Mouse (Mus musculus): ENCODE data around the gene Gpr22. TPM values are rescaled to one million over a fixed set of nuclear protein-coding genes. Genes with fewer than 3 reads are reported as not detected.

Gpr22 gene
- not detected in 2 replicates for total RNA-seq (2015; ENCODE audit: low replicate concordance)
- total RNA-seq (2017; ENCODE audit: low replicate concordance): 0.13 TPM in 1 of 2 replicates, not detected in the other

- ATAC-seq (replicated peaks; ENCODE audit: low FRiP score, poor library complexity, severe bottlenecking): no peak
Observed at GRCm38 (mm10) chr12:31713600-31713999, at the start of gene Gpr22. Gene Gpr22, minus strand, starts transcription at chr12:31713947.

DNA sequence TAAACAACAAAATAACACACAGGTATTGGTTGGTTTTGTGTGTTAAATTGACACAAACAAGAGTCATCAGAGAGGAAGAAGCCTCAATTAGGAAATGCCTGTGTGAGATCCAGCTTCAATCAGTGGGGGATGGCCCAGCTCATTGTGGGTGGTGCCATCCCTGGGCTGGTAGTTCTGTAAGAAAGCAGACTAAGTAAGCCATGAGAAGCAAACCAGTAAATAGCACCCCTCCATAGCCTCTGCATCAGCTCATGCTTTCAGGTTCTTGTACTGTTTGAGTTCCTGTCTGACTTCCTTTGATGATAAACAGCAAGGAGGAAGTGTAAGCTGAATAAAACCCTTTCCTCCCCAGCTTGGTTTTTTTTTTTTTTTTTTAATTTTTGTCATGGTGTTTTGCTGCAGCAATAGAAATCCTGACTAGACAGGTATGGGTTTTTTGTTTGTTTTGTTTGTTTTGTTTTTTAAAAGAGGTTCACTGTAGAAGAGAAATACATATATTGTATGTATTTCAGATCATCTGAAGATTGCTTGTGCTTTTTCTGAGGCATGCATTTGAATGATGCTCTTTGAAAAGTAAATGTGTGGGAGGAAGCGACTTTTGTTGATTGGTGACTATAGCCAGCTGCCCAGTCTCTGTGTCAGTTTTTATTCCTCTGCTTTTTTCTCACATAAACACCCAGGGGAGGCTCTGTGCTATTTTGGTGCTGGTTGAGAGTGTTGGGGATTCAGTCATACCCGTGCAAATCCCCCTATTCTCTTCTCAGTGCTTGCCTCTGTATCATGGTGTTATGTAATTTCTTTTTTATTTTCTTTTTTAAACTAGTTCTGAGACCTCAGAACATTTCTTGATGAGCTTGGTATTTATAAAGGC lies 42.4 kb upstream of the Gpr22 start:
- ATAC-seq (replicated peaks; ENCODE audit: low FRiP score, poor library complexity, severe bottlenecking): no peak

- ATAC-seq (replicated peaks; ENCODE audit: low FRiP score, poor library complexity, severe bottlenecking): no peak
Observed at GRCm38 (mm10) chr12:31754465-31754864, 40.7 kb upstream of the Gpr22 start.

GRCm38 (mm10) chr12:31749846-31750245 lies 36.1 kb upstream of the Gpr22 start:
- no peak for ATAC-seq (replicated peaks; ENCODE audit: low FRiP score, poor library complexity, severe bottlenecking)

GRCm38 (mm10) chr12:31747301-31747700 lies 33.6 kb upstream of the Gpr22 start:
- ATAC-seq (replicated peaks; ENCODE audit: low FRiP score, poor library complexity, severe bottlenecking): no peak

- ATAC-seq (replicated peaks; ENCODE audit: low FRiP score, poor library complexity, severe bottlenecking): no peak
Observed at GRCm38 (mm10) chr12:31734616-31735015, 20.9 kb upstream of the Gpr22 start.

GRCm38 (mm10) chr12:31730126-31730525 lies 16.4 kb upstream of the Gpr22 start:
- ATAC-seq (replicated peaks; ENCODE audit: low FRiP score, poor library complexity, severe bottlenecking): no peak

DNA sequence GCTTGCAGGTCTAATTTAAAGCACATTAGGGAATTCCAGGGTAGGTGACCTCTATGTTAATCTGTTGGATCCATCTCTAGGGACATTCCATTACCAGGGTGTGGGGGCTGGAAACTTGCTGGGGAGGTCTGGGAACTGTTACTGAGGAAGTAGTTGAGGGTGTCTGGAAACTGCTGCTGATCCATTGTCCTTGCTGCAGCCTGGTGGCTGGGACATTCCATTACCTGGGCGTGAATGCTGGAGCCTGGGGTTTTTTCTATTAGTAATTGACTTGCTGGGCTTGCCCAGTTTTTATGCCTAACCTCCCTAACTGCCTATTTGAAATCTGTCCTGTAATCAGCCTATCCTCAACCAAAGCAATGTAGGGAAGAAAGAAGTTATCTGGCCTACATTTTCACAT lies 13.0 kb upstream of the Gpr22 start:
- ATAC-seq (replicated peaks; ENCODE audit: low FRiP score, poor library complexity, severe bottlenecking): no peak

GRCm38 (mm10) chr12:31725511-31726275 lies 11.9 kb upstream of the Gpr22 start:
- ATAC-seq (replicated peaks; ENCODE audit: low FRiP score, poor library complexity, severe bottlenecking): no peak

DNA sequence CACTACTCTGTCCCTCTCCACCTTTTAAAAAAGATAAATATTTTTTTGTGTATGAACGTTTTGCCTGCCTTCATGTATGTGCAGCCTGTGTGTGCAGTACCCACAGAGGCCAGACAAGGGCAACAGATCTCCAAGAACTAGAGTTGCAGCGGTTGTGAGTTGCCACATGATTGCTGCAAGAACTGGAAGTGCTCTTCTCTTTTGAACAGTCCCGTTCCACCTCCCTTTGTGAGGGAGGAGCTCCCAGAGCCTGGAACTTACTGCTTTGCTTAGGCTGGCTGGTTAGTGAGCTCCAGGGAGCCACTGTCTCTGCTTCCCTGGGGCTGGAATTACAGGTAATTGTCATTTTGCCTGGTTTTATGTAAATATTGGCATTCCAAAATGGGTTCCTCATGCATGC lies 10.8 kb upstream of the Gpr22 start:
- no peak for ATAC-seq (replicated peaks; ENCODE audit: low FRiP score, poor library complexity, severe bottlenecking)

DNA sequence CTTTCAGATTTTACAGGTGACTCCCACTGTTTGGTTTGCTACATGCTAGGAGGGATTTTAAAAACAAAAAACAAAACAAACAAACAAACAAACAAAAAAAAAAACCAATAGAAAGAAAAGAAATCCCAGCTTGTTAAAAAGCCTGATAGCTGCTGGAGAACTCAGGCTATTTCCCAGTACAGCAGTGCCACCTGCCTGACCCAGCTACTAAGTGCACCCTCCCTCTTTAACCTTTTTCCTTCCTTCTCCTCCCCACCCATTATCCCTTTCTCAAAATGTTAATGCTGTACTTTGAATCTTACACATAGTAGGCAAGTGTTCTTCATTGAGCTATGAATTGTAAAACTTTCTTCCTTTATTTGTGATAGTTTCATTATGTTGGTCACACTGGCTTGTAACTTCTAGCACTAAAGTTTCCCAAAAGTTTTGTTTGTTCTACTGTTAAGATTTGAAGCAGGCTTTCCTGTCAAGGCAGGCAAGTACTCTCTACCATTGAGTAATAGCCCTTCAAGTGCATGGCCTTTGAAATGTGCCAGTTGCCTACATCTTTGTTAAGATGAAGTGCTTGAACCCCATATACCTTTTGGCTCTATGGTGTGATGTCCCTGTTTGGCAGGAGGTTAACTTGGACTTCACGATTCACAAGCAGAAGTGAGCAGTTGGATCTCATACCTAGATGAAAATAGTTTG lies 6.0 kb upstream of the Gpr22 start:
- ATAC-seq (replicated peaks; ENCODE audit: low FRiP score, poor library complexity, severe bottlenecking): no peak

- ATAC-seq (replicated peaks; ENCODE audit: low FRiP score, poor library complexity, severe bottlenecking): no peak
Observed at GRCm38 (mm10) chr12:31714070-31714469, 323 bp upstream of the Gpr22 start.

DNA sequence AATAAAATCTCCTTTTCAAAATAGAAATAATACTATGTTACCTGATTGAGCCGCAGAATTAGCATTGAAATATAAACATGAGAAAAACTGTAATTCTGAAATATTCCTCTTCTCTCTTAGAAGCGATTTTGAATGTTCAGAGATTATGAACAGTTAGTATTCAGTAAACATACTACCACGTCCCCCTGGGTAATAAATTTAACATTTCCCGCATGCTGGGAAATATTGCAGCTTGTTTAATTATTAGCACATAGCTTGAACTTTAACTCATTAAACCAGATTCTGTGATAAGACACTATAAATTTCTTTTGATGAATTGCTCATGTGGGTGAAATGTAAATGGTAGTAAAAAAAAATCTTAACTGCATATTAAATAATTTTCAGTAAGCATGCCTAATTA lies 1.0 kb downstream of the Gpr22 start:
- no peak for ATAC-seq (replicated peaks; ENCODE audit: low FRiP score, poor library complexity, severe bottlenecking)

- ATAC-seq (replicated peaks; ENCODE audit: low FRiP score, poor library complexity, severe bottlenecking): no peak
Observed at GRCm38 (mm10) chr12:31712233-31712632, 1.5 kb downstream of the Gpr22 start.

GRCm38 (mm10) chr12:31709665-31710064 lies 4.1 kb downstream of the Gpr22 start:
- ATAC-seq (replicated peaks; ENCODE audit: low FRiP score, poor library complexity, severe bottlenecking): no peak

DNA sequence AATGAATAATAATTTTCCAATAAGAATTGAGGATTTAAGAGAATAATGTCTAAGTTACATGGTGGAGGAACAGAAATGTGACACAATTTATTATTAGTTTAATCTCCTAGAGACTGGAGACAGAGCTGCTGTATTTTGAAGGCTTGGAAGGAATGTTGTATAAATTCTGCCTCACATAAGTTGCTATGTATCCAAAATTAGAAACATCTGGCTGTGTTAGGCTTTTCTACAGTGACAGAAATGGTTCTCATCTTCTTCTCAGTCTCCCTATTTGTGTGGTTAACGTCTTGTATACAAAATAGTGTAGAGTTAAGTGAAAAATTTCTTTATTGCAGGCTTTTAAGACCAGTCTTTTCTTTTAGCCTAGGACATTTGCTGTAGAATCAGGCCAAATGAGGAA lies 6.2 kb downstream of the Gpr22 start:
- ATAC-seq (replicated peaks; ENCODE audit: low FRiP score, poor library complexity, severe bottlenecking): no peak

DNA sequence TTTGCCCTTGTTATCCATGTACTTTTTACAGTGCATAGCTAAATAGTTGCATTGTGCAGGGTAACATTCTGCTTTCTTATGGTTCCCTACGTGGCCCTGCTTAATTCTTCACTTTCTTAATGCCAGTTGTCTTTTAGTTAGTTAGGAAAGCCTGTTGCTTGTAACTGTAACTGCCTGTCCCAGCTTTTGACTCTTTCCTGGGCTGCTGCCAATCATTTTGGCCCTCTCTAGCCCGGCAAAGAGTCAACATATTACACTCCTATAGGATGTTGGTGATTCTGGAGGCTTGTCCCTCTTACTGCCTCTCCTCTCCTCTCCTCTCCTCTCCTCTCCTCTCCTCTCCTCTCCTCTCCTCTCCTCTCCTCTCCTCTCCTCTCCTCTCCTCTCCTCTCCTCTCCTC lies 7.6 kb downstream of the Gpr22 start:
- no peak for ATAC-seq (replicated peaks; ENCODE audit: low FRiP score, poor library complexity, severe bottlenecking)

- no peak for ATAC-seq (replicated peaks; ENCODE audit: low FRiP score, poor library complexity, severe bottlenecking)
Observed at GRCm38 (mm10) chr12:31703904-31704303, 9.8 kb downstream of the Gpr22 start.

GRCm38 (mm10) chr12:31701411-31701810 lies 12.3 kb downstream of the Gpr22 start:
- ATAC-seq (replicated peaks; ENCODE audit: low FRiP score, poor library complexity, severe bottlenecking): no peak

GRCm38 (mm10) chr12:31700623-31701347 lies 13.0 kb downstream of the Gpr22 start:
- ATAC-seq (replicated peaks; ENCODE audit: low FRiP score, poor library complexity, severe bottlenecking): no peak
